Mouse (Mus musculus) bone marrow macrophage, adult 2 months (primary cell): ENCODE measurements around the gene Gm5134.

ENCODE experiments used
- CTCF ChIP-seq: IDR thresholded peaks from 2 replicates; pipeline ENCODE4 v1.5.1; 2012; ENCODE audit warnings: low read depth, mild to moderate bottlenecking, low read length, moderate library complexity
- POLR2A ChIP-seq: IDR thresholded peaks from 2 replicates; pipeline ENCODE4 v1.6.1; 2012; ENCODE audit warnings: mild to moderate bottlenecking, low read depth, low read length, borderline replicate concordance

DNA sequence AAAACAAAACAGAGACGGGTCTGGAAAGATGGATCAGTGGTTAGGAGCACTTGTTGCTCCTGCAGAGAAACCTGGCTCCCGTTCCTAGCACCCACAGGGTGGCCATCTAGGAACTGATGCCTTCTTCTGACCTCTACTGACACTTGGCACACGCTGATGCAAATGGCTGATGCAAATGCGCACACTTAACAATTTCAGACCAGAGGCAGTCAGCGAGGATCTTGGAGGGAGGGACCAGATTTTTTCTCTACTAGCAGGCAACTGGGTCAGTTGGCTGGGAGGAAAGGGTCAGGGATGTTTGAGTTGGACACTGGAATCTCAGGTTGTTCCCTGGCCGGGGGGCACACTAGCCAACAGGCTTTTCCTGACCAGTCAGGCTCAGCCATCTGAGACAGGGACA, 21.4 kb upstream of the Gm5134 start, which contains the start of gene Chchd10:
- no peak for TF ChIP-seq CTCF
- no peak for TF ChIP-seq POLR2A
